Mouse (Mus musculus) liver, embryonic 18 days (tissue): ENCODE data around the gene Dr1. TPM values are rescaled to one million over a fixed set of nuclear protein-coding genes. Genes with fewer than 3 reads are reported as not detected.

Experiments
- polyA plus RNA-seq: library from polyadenylated mRNA; depleted of rRNA; stranded (reverse); fragments of >200 nt; gene quantifications from 2 replicates; pipeline ENCODE4 v1.2.3, GENCODE M21; 2012; rRNA removed

The Dr1 gene
- 13.7 and 13.9 TPM in 2 replicates for polyA plus RNA-seq

GRCm38 (mm10) chr5:108268127-108269062, at the start of gene Dr1:
Gene Dr1, plus strand, starts transcription at chr5:108268897.

GRCm38 (mm10) chr5:108312224-108313064, 43.7 kb downstream of the Dr1 start, which contains the start of gene Pigg:
Gene Pigg, plus strand, starts transcription at chr5:108312609.

Other genes starting within 250 kb of the Dr1 start
- gene Mtf2, start 203.2 kb upstream of the Dr1 start, polyA plus RNA-seq: 10.6 TPM in 2 replicates
- 14.8 and 16.3 TPM in 2 replicates for gene Tmed5, start 136.3 kb upstream of the Dr1 start, polyA plus RNA-seq
- 0.71 and 0.73 TPM in 2 replicates for gene Ccdc18, start 136.0 kb upstream of the Dr1 start, polyA plus RNA-seq
- 2.8 TPM in 2 replicates for gene Pigg, start 43.7 kb downstream of the Dr1 start, polyA plus RNA-seq
- 0.32 and 0.35 TPM in 2 replicates for gene Gm42517, start 99.0 kb downstream of the Dr1 start, polyA plus RNA-seq
- 0.01 TPM in 2 replicates for gene Pde6b, start 119.5 kb downstream of the Dr1 start, polyA plus RNA-seq
- 78.4 and 83.0 TPM in 2 replicates for gene Atp5k, start 165.6 kb downstream of the Dr1 start, polyA plus RNA-seq
- gene Mfsd7a, start 180.0 kb downstream of the Dr1 start, polyA plus RNA-seq: 1.6 TPM in 2 replicates
- gene Pcgf3, start 192.3 kb downstream of the Dr1 start, polyA plus RNA-seq: 4.8 and 5.7 TPM in 2 replicates